Mouse (Mus musculus): ENCODE measurements at regions not wholly inside any gene's neighbourhood (a gene's known extent, or its start where the extent isn't known, plus 50 kb on each side); places are given as distances from the start of the nearest gene placed in this dataset.
"Not testable (repeated sequence)": the region's sequence is repeated elsewhere in the genome, so short reads cannot be mapped to it uniquely, and the experiment has no call there.

- DNase-seq (ENCODE audit: low spot score in 2 of 2), result peak; percentile 58 to 81
These were observed 56.4 kb downstream of the Bod1 start for GRCm38 (mm10) chr11:31615107-31615811.

- no peak for DNase-seq (ENCODE audit: low spot score in 2 of 2)
These were observed 57.3 kb downstream of the Bod1 start for GRCm38 (mm10) chr11:31614394-31614713.

- no peak for DNase-seq (ENCODE audit: low spot score in 2 of 2)
These were observed 57.8 kb downstream of the Bod1 start for GRCm38 (mm10) chr11:31613688-31614393.

- no peak for DNase-seq (ENCODE audit: low spot score in 2 of 2)
These were observed 63.2 kb downstream of the Bod1 start for GRCm38 (mm10) chr11:31608458-31608857.

GRCm38 (mm10) chr11:31601499-31601898 lies 70.2 kb downstream of the Bod1 start:
- DNase-seq (ENCODE audit: low spot score in 2 of 2), result no peak

- DNase-seq (ENCODE audit: low spot score in 2 of 2), result no peak
These were observed 78.1 kb downstream of the Bod1 start for GRCm38 (mm10) chr11:31593604-31594003.

- no peak for DNase-seq (ENCODE audit: low spot score in 2 of 2)
These were observed 79.6 kb downstream of the Bod1 start for GRCm38 (mm10) chr11:31592061-31592460.

- no peak for DNase-seq (ENCODE audit: low spot score in 2 of 2)
These were observed 80.6 kb downstream of the Bod1 start for GRCm38 (mm10) chr11:31591037-31591554.

- DNase-seq (ENCODE audit: low spot score in 2 of 2), result no peak
These were observed 96.7 kb downstream of the Bod1 start for GRCm38 (mm10) chr11:31574941-31575340.

- no peak for DNase-seq (ENCODE audit: low spot score in 2 of 2)
These were observed 106.8 kb downstream of the Bod1 start for GRCm38 (mm10) chr11:31564742-31565510.

- DNase-seq (ENCODE audit: low spot score in 2 of 2), result no peak
These were observed 107.6 kb downstream of the Bod1 start for GRCm38 (mm10) chr11:31563826-31564741.

GRCm38 (mm10) chr11:31562954-31563353 lies 108.7 kb downstream of the Bod1 start:
- DNase-seq (ENCODE audit: low spot score in 2 of 2), result no peak

GRCm38 (mm10) chr11:31560775-31561174 lies 110.9 kb downstream of the Bod1 start:
- DNase-seq (ENCODE audit: low spot score in 2 of 2), result no peak

- DNase-seq (ENCODE audit: low spot score in 2 of 2), result peak in 1 of 2 experiments; percentile 37
These were observed 116.6 kb downstream of the Bod1 start for GRCm38 (mm10) chr11:31555042-31555441.

- no peak for DNase-seq (ENCODE audit: low spot score in 2 of 2)
These were observed 119.9 kb downstream of the Bod1 start for GRCm38 (mm10) chr11:31551614-31552271.

- peak in 1 of 2 experiments; percentile 12 for DNase-seq (ENCODE audit: low spot score in 2 of 2)
These were observed 120.7 kb downstream of the Bod1 start for GRCm38 (mm10) chr11:31550747-31551613.

- not testable (repeated sequence) for DNase-seq (ENCODE audit: low spot score in 2 of 2)
These were observed 126.2 kb downstream of the Bod1 start for GRCm38 (mm10) chr11:31545514-31545913.

- no peak for DNase-seq (ENCODE audit: low spot score in 2 of 2)
These were observed 129.0 kb downstream of the Bod1 start for GRCm38 (mm10) chr11:31542635-31543219.

GRCm38 (mm10) chr11:31541425-31541824 lies 130.3 kb downstream of the Bod1 start:
- no peak for DNase-seq (ENCODE audit: low spot score in 2 of 2)
